Mouse (Mus musculus) heart, postnatal 0 days (tissue): ENCODE results near the gene Myh3.

ENCODE experiments used
- CTCF ChIP-seq: IDR thresholded peaks from 2 replicates; pipeline ENCODE4 v1.5.1; 2016; ENCODE audit warnings: antibody characterized with exemption, control low read depth, low read depth
- EP300 ChIP-seq: IDR thresholded peaks from 2 replicates; pipeline ENCODE4 v1.6.1; 2016; ENCODE audit warnings: antibody characterized with exemption, low read depth

- TF ChIP-seq CTCF (no peak), EP300 (no peak)
Observed at GRCm38 (mm10) chr11:67114901-67115300, 36.8 kb downstream of the Myh3 start.
